Mouse (Mus musculus): ENCODE results near the gene Atrn. TPM values are rescaled to one million over a fixed set of nuclear protein-coding genes. Genes with fewer than 3 reads are reported as not detected.
A peak's percentile ranks its signal among the peaks of the same experiment; 100 is the strongest.

Atrn gene
- polyA plus RNA-seq, 1 experiment, result 4.7 TPM

- Histone ChIP-seq H3K27me3 (ENCODE audit: control insufficient read depth, insufficient read depth, low read length) (peaks cover 8% of the 10 kb centered on the region; the same call in 1 of the 2 replicates), H3K36me3 (ENCODE audit: control insufficient read depth, insufficient read depth, low read length) (no peaks in the 10 kb centered on the region), H3K4me1 (ENCODE audit: control insufficient read depth, insufficient read depth, insufficient read length) (no peaks in the 10 kb centered on the region), H3K4me3 (ENCODE audit: extremely low read depth, insufficient read depth, insufficient read length) (no peak overlapping the region; the same call in 1 of the 2 replicates), H3K27ac (ENCODE audit: insufficient read depth, low read length) (no peak overlapping the region)
- 10% methylated on average over 10 of the region's 10 CpGs for WGBS
- TF ChIP-seq CTCF (IDR thresholded peaks at IDR 0.05; ENCODE audit: extremely low read depth, insufficient read depth, insufficient read length, insufficient replicate concordance), result peak; percentile 51; the same call in 1 of the 2 replicates
- TF ChIP-seq POLR2A (IDR thresholded peaks at IDR 0.05; ENCODE audit: low read depth, low read length), result no peak
- DNase-seq (ENCODE audit: low read depth in 1 of 2, low spot score in 2 of 2), result peak; percentile 4 to 20
These were observed 149.3 kb downstream of the Atrn start for GRCm38 (mm10) chr2:131055631-131056030.

GRCm38 (mm10) chr2:131056191-131056590, 149.9 kb downstream of the Atrn start:
- H3K27me3 ChIP-seq (ENCODE audit: control insufficient read depth, insufficient read depth, low read length), result peaks cover 8% of the 10 kb centered on the region; the same call in 1 of the 2 replicates

DNA sequence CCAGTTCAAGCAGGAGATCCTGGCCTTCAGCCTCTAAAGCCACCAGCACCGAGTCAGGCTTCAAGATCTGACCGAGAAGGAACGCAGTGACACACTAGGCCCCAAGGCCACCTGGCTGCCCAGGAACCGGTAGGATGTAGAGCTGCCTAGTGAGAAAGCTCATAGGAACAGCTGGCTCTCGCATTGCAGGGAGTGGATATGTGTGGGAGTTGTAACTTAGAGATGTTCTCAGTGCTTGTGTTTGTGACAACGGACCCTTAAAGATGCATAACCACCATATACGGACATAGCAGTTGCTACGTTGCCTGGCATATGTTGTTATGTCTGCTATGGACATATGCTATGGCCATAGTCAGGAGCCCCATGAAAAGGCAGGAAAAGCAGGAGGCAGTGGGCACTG, 152.4 kb downstream of the Atrn start:
- TF ChIP-seq CTCF (IDR thresholded peaks at IDR 0.05; ENCODE audit: extremely low read depth, insufficient read depth, insufficient read length, insufficient replicate concordance), result no peak
- TF ChIP-seq POLR2A (IDR thresholded peaks at IDR 0.05; ENCODE audit: low read depth, low read length), result no peak
- no peak for DNase-seq (ENCODE audit: low read depth in 1 of 2, low spot score in 2 of 2)
- H3K27ac ChIP-seq (ENCODE audit: insufficient read depth, low read length), result no peak overlapping the region
- H3K36me3 ChIP-seq (ENCODE audit: control insufficient read depth, insufficient read depth, low read length), result no peaks in the 10 kb centered on the region
- no peak overlapping the region for H3K4me3 ChIP-seq (ENCODE audit: extremely low read depth, insufficient read depth, insufficient read length)
- WGBS, result 97% methylated on average over 8 of the region's 8 CpGs
- no peaks in the 10 kb centered on the region for H3K4me1 ChIP-seq (ENCODE audit: control insufficient read depth, insufficient read depth, insufficient read length)
- H3K27me3 ChIP-seq (ENCODE audit: control insufficient read depth, insufficient read depth, low read length), result peaks cover 7% of the 10 kb centered on the region; the same call in 1 of the 2 replicates

More at GRCm38 (mm10) chr2:131056191-131056590, 149.9 kb downstream of the Atrn start:
- 0 out of 2 replicates have a peak, but pooled peaks have one; percentile 4 for TF ChIP-seq CTCF (IDR thresholded peaks at IDR 0.05; ENCODE audit: extremely low read depth, insufficient read depth, insufficient read length, insufficient replicate concordance)
- no peak for TF ChIP-seq POLR2A (IDR thresholded peaks at IDR 0.05; ENCODE audit: low read depth, low read length)
- Histone ChIP-seq H3K36me3 (ENCODE audit: control insufficient read depth, insufficient read depth, low read length) (no peaks in the 10 kb centered on the region), H3K4me1 (ENCODE audit: control insufficient read depth, insufficient read depth, insufficient read length) (no peaks in the 10 kb centered on the region), H3K4me3 (ENCODE audit: extremely low read depth, insufficient read depth, insufficient read length) (no peak overlapping the region), H3K27ac (ENCODE audit: insufficient read depth, low read length) (no peak overlapping the region)
- WGBS, result 4% methylated on average over 10 of the region's 10 CpGs
- no peak for DNase-seq (ENCODE audit: low read depth in 1 of 2, low spot score in 2 of 2)

DNA sequence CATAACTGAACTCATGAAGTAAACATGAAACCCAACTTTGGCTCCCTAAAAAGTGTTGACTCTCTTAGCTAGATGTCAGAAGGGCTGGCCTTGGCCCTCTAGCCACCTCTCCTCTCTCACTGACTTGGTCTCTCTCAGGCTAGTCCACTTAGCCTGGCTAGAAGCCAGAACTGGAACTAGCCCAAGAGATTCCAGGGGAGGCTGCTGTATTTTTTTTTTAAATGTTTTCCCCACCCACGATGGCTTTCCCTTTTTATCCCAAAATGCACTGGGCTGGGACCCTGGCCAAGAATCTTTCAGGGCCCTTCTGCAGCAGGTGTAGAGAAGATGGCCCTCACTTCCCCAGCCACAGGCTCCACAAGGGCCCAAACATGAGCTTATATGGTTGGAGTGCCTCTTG, 153.1 kb downstream of the Atrn start:
- 63% methylated on average over 1 of the region's 1 CpGs for WGBS
- no peak for TF ChIP-seq POLR2A (IDR thresholded peaks at IDR 0.05; ENCODE audit: low read depth, low read length)
- no peak for TF ChIP-seq CTCF (IDR thresholded peaks at IDR 0.05; ENCODE audit: extremely low read depth, insufficient read depth, insufficient read length, insufficient replicate concordance)
- no peak overlapping the region for H3K4me3 ChIP-seq (ENCODE audit: extremely low read depth, insufficient read depth, insufficient read length)
- peaks cover 5% of the 10 kb centered on the region; the same call in 1 of the 2 replicates for H3K27me3 ChIP-seq (ENCODE audit: control insufficient read depth, insufficient read depth, low read length)
- DNase-seq (ENCODE audit: low read depth in 1 of 2, low spot score in 2 of 2), result no peak
- no peaks in the 10 kb centered on the region for H3K36me3 ChIP-seq (ENCODE audit: control insufficient read depth, insufficient read depth, low read length)
- H3K27ac ChIP-seq (ENCODE audit: insufficient read depth, low read length), result no peak overlapping the region
- no peaks in the 10 kb centered on the region for H3K4me1 ChIP-seq (ENCODE audit: control insufficient read depth, insufficient read depth, insufficient read length)

GRCm38 (mm10) chr2:131059781-131060540, 153.7 kb downstream of the Atrn start:
- H3K27me3 ChIP-seq (ENCODE audit: control insufficient read depth, insufficient read depth, low read length), result 0 out of 2 replicates have a peak, but pooled peaks cover 2% of the 10 kb centered on the region
- no peaks in the 10 kb centered on the region for H3K36me3 ChIP-seq (ENCODE audit: control insufficient read depth, insufficient read depth, low read length)
- no peak overlapping the region for H3K4me3 ChIP-seq (ENCODE audit: extremely low read depth, insufficient read depth, insufficient read length)
- H3K4me1 ChIP-seq (ENCODE audit: control insufficient read depth, insufficient read depth, insufficient read length), result no peaks in the 10 kb centered on the region
- no peak overlapping the region for H3K27ac ChIP-seq (ENCODE audit: insufficient read depth, low read length)
- TF ChIP-seq CTCF (IDR thresholded peaks at IDR 0.05; ENCODE audit: extremely low read depth, insufficient read depth, insufficient read length, insufficient replicate concordance) (no peak), POLR2A (IDR thresholded peaks at IDR 0.05; ENCODE audit: low read depth, low read length) (no peak)
- WGBS, result 50% methylated on average over 9 of the region's 9 CpGs
- no peak for DNase-seq (ENCODE audit: low read depth in 1 of 2, low spot score in 2 of 2)

DNA sequence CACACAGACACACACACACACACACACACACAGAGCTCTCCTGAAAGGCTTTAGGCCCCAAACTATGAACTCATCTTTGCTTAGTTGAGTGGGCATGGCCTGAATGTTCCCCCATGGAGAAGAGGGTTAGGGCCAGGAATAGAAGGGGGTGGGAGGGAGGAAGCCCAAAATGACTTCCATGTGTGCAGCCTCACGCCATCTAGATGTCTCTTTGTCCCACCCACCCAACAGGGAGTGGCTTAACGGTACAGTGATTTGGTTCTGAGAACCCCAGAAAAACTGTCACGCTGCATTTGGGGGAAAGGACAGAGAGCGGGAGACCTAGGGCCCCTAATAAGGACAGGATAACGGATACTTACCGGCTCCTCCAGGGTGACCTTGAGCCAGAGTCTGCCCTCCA, 154.5 kb downstream of the Atrn start:
- no peaks in the 10 kb centered on the region for H3K4me1 ChIP-seq (ENCODE audit: control insufficient read depth, insufficient read depth, insufficient read length)
- WGBS, result 61% methylated on average over 6 of the region's 6 CpGs
- 0 out of 2 replicates have a peak, but pooled peaks cover 2% of the 10 kb centered on the region for H3K27me3 ChIP-seq (ENCODE audit: control insufficient read depth, insufficient read depth, low read length)
- H3K4me3 ChIP-seq (ENCODE audit: extremely low read depth, insufficient read depth, insufficient read length), result no peak overlapping the region
- no peaks in the 10 kb centered on the region for H3K36me3 ChIP-seq (ENCODE audit: control insufficient read depth, insufficient read depth, low read length)
- no peak for DNase-seq (ENCODE audit: low read depth in 1 of 2, low spot score in 2 of 2)
- TF ChIP-seq CTCF (IDR thresholded peaks at IDR 0.05; ENCODE audit: extremely low read depth, insufficient read depth, insufficient read length, insufficient replicate concordance), result no peak
- no peak for TF ChIP-seq POLR2A (IDR thresholded peaks at IDR 0.05; ENCODE audit: low read depth, low read length)
- H3K27ac ChIP-seq (ENCODE audit: insufficient read depth, low read length), result no peak overlapping the region

- Histone ChIP-seq H3K4me3 (ENCODE audit: extremely low read depth, insufficient read depth, insufficient read length) (no peak overlapping the region), H3K27ac (ENCODE audit: insufficient read depth, low read length) (no peak overlapping the region), H3K27me3 (ENCODE audit: control insufficient read depth, insufficient read depth, low read length) (0 out of 2 replicates have a peak, but pooled peaks cover 2% of the 10 kb centered on the region), H3K36me3 (ENCODE audit: control insufficient read depth, insufficient read depth, low read length) (no peaks in the 10 kb centered on the region), H3K4me1 (ENCODE audit: control insufficient read depth, insufficient read depth, insufficient read length) (no peaks in the 10 kb centered on the region)
- TF ChIP-seq POLR2A (IDR thresholded peaks at IDR 0.05; ENCODE audit: low read depth, low read length), result no peak
- no peak for TF ChIP-seq CTCF (IDR thresholded peaks at IDR 0.05; ENCODE audit: extremely low read depth, insufficient read depth, insufficient read length, insufficient replicate concordance)
- 80% methylated on average over 5 of the region's 5 CpGs for WGBS
- no peak for DNase-seq (ENCODE audit: low read depth in 1 of 2, low spot score in 2 of 2)
These were observed 155.3 kb downstream of the Atrn start for GRCm38 (mm10) chr2:131061607-131062006.
